Mouse (Mus musculus): ENCODE measurements at regions not wholly inside any gene's neighbourhood (a gene's known extent, or its start where the extent isn't known, plus 50 kb on each side); places are given as distances from the start of the nearest gene placed in this dataset.

GRCm38 (mm10) chr2:75408016-75408415 is 251.0 kb upstream of the Hnrnpa3 start:
- DNase-seq (ENCODE audit: low read depth): no peak

GRCm38 (mm10) chr2:75409806-75410205 is 249.3 kb upstream of the Hnrnpa3 start:
- no peak for DNase-seq (ENCODE audit: low read depth)

DNA sequence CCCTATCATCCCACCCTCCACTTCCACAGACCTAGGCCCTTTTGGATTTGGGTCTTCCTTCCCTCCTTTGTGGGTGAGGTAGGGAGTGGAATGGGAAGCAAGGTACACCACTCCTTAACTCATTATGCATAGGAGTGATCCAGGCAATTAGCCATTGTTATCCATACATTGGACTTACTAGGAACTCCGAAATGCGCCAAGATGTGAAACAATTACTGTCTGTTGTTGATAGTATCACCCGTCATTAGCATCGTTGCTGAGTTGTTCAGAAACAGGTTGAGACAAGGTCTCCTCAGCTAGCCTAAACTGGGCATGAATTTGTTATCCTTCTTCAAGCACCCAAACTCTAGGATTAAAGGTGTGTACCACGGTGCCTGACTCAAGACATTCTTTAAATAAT is 246.3 kb upstream of the Hnrnpa3 start:
- DNase-seq (ENCODE audit: low read depth): no peak

DNA sequence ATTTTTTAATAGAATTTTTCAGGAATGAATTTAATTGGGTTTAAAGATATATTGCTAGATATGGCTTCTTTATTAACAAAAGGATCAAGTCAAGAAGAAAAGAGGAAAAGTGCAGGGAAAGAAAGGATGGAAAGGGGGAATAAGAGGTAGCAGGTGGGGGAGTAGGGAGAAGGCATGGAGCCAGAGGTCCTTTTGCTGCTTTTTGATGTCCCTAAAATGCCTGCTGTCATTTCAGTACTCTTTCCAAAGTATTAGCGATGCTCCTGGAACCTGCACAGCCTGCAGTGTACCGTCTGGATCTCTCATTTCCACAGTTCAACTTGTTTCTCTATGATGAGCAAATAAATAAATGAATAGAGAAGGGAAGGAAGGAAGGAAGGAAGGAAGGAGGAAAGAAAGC is 240.4 kb upstream of the Hnrnpa3 start:
- DNase-seq (ENCODE audit: low read depth): no peak

GRCm38 (mm10) chr2:75419142-75419541 is 239.9 kb upstream of the Hnrnpa3 start:
- no peak for DNase-seq (ENCODE audit: low read depth)

- no peak for DNase-seq (ENCODE audit: low read depth)
Observed at GRCm38 (mm10) chr2:75422798-75423685, 236.0 kb upstream of the Hnrnpa3 start.

GRCm38 (mm10) chr2:75423872-75424271 is 235.2 kb upstream of the Hnrnpa3 start:
- no peak for DNase-seq (ENCODE audit: low read depth)

- no peak for DNase-seq (ENCODE audit: low read depth)
Observed at GRCm38 (mm10) chr2:75424363-75424762, 234.7 kb upstream of the Hnrnpa3 start.

DNA sequence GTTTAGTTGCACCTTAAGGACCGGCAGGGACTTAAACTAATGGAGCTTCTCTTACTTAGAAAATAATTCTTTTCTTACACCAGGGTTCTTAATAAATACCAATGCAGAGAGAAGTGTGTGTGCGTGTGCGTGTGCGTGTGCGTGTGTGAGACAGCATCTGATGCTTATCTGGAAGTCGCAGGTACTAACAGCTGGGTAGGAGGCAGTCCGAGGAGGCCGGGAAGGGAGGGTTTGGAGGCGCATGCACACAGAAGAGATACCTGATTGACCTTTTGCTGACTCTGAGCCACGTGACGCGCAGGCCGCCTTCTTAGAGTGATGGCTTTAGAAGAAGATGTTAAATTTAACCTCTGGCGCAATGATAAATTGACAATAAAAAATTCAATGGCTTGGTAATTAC is 234.2 kb upstream of the Hnrnpa3 start:
- no peak for DNase-seq (ENCODE audit: low read depth)

GRCm38 (mm10) chr2:75425384-75425783 is 233.7 kb upstream of the Hnrnpa3 start:
- no peak for DNase-seq (ENCODE audit: low read depth)

DNA sequence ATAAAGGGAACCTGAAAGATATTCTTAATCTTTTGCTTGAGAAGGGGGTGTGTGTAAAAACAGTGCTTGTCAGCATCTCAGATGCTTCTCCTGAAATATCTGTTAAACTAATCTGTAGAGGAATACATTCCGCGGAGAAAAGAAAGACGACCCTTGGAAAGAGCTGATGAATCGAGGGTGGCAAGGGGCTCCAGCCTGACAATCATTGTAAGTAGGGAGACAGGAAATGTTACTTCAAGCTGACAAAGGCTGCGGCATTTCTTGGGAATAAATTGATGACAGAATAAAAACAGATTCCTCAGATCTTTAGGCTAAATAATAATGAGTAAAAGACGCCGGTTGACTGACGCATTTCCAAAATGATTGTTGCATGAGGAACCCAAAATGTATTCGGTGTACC is 233.3 kb upstream of the Hnrnpa3 start:
- DNase-seq (ENCODE audit: low read depth): no peak

DNA sequence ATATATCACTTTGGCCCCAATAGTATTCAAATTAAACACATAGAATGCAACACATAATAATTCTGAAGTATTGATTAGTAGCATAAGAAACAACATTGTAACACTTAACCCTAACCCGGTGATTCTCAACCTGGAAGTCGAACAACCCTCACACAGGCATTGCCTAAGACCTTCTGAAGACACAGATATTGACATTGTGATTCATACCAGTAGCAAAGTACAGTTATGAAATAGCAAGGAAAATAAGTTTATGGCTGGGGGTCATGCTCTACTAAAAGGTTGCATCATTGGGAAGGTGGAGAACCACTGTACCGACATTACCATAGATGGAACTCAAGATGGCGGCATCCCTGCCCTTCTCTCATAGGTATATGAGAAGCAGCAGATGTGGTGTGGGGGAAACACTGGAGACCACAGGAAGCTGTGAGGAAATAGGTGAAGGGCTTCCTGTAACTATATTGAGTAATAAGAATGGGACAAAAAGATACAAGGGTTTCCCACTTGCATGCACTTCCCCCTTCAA is 231.1 kb upstream of the Hnrnpa3 start:
- no peak for DNase-seq (ENCODE audit: low read depth)

GRCm38 (mm10) chr2:75430161-75430940 is 228.7 kb upstream of the Hnrnpa3 start:
- DNase-seq (ENCODE audit: low read depth): no peak

- DNase-seq (ENCODE audit: low read depth): no peak
Observed at GRCm38 (mm10) chr2:75431981-75432380, 227.1 kb upstream of the Hnrnpa3 start.

DNA sequence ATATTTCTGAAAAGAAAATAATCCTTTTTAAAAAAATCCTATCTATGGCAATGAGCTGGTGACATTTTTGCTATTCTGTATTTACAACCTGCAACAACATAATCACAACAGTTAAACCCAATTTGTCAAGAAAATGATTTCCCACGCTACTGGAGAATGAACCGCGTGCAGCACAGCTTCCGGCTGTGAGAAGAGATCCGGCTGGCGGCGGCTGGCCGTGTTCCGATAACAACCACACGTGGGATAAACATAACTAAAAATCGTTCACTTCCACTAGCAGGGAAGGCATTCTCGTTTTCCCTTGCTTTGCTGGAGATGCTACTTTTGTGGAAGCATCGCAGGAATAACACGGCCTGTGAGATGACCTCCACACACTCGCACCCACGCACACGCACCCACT is 224.5 kb upstream of the Hnrnpa3 start:
- DNase-seq (ENCODE audit: low read depth): no peak

- no peak for DNase-seq (ENCODE audit: low read depth)
Observed at GRCm38 (mm10) chr2:75439522-75440230, 219.4 kb upstream of the Hnrnpa3 start.

- no peak for DNase-seq (ENCODE audit: low read depth)
Observed at GRCm38 (mm10) chr2:75442632-75443031, 216.4 kb upstream of the Hnrnpa3 start.

GRCm38 (mm10) chr2:75445189-75445588 is 213.9 kb upstream of the Hnrnpa3 start:
- DNase-seq (ENCODE audit: low read depth): no peak

- DNase-seq (ENCODE audit: low read depth): no peak
Observed at GRCm38 (mm10) chr2:75446996-75447715, 211.9 kb upstream of the Hnrnpa3 start.

DNA sequence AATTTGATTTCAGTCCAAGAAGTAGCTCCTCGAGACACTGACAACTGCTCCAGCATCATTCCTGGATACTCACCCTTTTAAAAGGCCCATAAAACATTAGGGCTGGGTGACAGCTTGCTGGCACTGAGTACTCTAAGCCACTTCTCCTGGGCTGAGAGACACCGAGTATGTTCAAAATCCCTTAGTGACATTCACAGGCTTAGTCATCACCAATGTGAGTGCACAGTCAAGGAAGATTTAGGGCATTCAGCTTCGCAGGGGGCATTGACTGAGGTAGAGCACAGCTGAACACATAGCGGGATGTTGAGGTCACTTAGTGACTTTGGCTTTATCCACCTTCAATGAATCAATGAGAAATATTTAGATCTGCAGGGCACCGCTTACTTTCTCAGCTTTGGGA is 210.8 kb upstream of the Hnrnpa3 start:
- no peak for DNase-seq (ENCODE audit: low read depth)

- DNase-seq (ENCODE audit: low read depth): no peak
Observed at GRCm38 (mm10) chr2:75451846-75452267, 207.2 kb upstream of the Hnrnpa3 start.

All from gonadal fat pad, adult 2 months (tissue).